Mouse (Mus musculus) right cerebral cortex, postnatal 4 days (tissue): Measurements from ENCODE around the gene Plk3.
"Not testable (repeated sequence)": the region's sequence is repeated elsewhere in the genome, so short reads cannot be mapped to it uniquely, and the experiment has no call there.

Source experiments
- DNase-seq: peaks from one replicate; pipeline ENCODE4 v3.0.0-alpha.2; 2022

The Plk3 gene

DNA sequence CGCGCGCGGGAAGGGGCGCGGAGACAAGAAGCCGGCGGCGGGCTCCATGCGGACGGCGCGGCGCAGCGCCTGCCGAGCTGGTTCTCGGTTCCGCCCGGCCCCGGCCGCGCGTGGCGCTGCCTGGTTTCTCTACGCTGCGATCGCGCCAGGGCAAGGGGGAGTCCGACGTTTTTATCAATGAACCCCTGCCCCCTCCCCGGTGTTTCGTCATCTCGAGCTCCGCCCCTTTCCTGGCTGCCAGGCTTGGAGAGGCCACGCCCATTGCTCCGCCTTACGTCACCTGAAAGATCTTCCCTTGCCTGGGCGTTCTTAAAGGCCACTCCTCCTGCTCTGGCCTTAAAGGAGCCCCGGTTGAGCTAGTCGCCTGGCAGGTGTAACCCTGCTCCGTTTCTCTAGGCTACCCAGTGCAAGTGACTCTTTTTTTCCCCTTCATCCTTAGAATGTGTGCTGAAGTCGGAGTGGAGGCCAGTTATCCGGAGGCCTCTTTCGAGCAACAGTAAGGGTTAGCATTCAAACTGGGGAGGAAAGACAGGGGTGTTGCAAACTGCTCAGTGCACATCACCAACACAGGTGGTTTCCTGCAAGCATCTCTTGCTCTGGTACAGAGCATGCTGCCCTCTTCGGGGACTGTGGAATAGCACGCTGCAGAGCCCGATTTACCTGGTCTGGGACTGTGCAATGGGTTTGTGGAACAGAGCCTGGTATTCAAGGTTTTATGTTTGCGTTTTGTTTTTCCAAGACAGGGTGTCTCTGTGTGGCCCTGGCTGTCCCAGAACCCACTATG, at the start of gene Plk3:
Gene Plk3, minus strand, starts transcription at position 147 of the 784 bp plus-strand sequence.
- DNase-seq: peak; percentile 94

DNA sequence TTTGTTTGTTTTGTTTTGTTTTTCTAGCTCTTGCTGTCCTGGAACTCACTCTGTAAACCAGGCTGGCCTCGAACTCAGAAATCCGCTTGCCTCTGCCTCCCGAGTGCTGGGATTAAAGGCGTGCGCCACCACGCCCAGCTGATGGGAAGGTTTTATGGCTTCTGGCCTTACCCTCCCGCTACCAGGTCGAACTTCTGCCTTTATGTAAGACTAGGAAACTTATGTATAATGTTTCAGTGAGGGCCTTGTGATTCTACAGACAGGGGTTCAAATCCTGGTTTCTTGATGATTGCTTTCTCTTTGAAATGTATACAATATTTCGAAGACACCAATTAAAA, 49.0 kb upstream of the Plk3 start:
- not testable (repeated sequence) for DNase-seq

DNA sequence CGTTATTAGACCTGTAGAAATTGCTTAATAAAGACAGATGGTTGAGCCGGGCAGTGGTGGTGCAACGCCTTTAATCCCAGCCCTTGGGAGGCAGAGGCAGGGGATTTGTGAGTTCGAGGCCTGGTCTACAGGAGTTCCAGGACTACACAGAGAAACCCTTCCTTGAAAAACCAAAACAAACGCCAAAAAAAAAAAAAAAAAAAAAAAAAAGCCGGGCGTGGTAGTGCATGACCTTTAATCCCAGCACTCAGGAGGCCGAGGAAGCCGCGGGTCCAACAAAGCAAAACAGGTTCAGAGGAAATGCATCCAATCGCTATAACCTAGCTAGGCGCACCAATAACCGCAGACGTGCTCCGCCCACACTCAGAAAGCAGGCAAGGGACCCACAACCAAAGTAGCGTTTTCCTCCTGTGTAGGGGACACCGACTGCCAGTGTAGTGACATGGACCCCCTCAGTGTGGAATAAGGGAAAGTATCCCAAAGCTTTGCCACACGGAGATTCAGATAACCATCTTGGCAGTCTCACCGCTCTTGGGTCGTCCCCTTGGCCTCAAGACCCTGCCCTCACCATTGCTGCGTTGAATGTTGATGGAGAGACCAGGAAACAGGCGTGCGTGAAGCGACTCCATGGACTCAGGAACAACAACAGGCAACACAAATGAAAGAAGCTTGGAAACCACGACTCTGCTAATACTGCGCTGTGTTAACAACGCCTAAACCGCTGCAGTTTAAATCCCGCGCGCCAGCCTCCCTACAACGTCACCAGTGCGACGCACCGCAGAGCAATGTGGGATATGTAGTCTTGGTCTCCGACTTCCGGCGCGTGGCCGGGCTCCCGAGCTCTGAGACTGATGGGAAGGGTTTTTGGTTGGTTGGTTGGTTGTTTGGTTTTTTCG, 48.3 kb upstream of the Plk3 start, which contains the start of gene Kif2c:
Gene Kif2c, minus strand, starts transcription at position 777 of the 896 bp plus-strand sequence.
- DNase-seq: peak; percentile 94

DNA sequence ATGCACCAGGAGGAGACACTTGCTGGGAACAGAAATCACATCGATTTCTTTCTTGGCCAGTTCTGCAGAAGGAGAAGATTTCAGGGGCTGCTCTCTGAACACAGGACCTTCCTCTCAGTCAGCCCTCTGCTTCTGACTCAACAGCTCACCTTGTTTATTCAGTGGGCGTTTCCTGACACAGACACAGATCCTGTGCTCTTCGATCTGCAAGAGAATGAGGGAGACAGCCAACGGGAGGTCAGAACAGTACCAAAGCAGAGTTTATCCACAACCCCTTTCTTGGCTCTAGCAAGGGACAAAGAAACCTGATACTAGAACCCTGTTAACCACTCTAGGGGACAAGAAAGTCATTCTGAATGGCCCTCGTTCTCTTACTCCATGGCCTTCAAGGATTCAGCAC, 36.2 kb upstream of the Plk3 start:
- DNase-seq: no peak

DNA sequence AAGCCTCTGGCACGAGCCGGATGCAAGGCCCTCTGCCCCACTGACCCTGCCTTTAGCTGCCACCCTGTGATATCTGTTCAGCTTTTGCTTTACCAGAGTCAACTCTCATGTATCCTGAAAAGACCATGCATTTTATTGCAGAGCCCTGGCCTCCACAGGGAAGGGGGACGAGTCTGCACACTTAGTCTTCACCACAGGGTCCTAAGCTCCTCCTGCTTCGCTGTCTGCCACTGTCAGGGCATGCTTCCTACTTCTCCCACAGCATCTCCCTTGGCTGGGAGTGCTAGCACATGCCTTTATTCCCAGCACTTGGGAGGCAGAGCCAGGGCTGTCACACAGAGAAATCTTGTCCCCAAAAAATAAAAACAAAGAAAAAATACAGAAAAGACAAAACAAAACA, 27.4 kb upstream of the Plk3 start:
- DNase-seq: no peak

DNA sequence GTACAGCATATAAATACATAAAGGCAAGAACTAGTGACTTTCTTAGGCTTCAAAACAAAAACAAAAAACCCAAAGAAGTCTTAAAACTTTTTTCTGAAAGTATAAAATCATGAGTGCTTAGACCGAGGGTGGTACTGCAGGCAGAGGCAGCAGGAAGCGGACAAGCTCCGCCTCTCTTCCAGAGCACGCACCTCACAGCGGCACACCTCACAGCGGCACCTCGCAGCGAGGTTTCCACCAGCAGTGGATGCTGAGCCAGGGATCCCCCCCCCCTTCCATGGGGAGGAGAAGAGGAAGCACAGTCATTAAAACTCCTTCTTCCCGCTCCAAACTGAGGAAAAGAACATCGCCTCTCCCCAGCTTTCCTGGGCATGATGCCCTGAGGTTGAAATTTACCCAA, 25.9 kb upstream of the Plk3 start:
- DNase-seq: no peak

DNA sequence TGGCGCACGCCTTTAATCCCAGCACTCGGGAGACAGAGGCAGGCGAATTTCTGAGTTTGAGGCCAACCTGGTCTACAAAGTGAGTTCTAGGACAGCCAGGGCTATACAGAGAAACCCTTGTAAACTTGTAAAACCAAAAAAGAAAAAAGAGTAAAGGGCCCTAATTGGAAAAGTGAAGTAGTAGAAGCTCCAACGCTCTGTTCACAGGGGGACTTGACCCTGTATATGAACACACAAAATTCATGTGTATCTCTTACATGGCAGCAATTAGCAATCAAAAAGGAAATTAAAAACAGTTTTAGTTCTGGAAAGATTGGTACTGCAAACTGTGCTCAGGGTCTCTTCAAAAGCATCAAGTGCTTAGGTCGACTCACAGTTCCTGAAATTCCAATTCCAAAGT, 22.6 kb upstream of the Plk3 start:
- DNase-seq: no peak

DNA sequence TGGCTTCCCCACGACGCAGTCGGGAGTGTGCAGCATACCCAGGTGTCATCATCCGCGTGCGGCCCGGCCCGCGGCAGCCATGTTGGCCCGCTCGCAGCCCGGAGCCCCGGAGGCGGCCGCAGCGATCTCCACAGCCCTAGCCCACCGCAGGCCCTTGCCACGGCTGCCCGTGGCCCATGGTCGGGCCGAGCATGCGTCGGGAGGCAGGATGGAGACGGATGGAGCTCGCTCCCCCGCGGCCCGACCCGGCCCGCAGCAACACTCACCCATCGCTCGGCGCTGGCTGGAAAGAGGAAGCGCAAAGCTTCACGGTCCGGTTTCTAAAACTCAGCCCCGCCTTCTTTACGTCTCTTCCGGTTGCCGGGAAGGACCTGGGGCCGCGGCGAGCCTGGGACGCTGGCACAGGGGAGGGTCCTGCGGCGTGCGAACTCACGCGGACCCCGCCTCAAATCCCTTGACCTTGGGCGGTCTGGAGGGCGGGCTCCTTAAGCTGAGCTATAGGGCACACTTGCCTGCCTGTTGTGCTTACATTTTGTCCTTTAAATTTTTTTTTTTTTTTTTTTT, 22.1 kb upstream of the Plk3 start, which contains the start of gene Rps8:
Gene Rps8, minus strand, starts transcription at position 452 of the 564 bp plus-strand sequence.
- DNase-seq: peak; percentile 77

DNA sequence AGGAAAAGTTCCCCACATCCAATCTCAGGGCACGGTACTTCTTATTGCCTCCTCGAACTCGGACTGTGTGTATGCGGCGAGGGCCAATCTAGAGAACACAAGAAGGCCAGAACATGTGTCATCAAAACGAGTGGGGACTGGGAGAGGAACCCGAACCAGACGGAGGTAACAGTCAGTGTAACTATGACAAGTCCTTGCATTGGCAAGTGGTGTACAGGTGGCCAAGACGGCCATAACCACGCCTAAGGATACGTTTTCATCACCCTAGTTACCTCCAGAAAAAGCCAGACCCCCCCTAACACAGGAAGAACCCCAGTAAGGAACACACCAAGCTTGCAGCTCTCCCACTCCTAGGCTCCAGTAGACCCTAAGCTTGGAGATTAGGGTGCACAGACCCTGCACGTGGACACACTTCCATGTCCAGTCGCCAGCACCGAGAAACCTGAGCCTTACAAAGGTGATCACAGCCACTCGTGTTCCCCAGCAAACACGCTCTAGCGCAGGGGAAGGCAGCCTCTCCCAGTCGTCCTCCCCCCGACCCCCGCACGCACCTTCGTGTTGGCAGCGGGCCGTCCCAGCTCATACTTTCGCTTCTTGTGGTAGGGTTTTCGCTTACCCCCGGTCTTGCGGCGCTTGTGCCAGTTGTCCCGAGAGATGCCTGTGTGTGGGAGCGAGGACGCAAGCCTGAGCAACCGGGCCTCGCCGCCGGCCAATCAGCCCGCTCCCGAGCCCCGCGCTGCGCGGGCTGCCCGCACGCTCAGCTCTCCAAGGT, 21.4 kb upstream of the Plk3 start:
- DNase-seq: peak; percentile 43

DNA sequence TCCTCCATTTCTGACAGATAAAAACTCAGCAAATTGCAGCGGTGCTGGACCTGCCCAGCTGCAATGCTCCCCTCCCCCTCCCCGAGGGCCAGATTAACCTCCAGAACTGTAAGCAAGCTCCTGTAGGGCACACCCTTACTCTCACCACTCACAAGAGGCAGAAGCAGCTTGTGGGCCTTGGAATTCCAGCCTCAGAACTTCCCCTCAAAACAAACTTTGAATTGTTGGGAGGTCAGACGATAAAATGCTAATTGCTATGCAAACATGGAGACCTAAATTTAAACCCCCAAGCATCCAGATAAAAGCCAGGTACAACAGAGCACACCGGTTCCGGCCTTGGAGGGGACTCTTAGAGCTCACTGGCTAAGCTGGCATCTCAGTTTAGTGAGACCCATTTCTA, 19.0 kb upstream of the Plk3 start:
- no peak for DNase-seq

DNA sequence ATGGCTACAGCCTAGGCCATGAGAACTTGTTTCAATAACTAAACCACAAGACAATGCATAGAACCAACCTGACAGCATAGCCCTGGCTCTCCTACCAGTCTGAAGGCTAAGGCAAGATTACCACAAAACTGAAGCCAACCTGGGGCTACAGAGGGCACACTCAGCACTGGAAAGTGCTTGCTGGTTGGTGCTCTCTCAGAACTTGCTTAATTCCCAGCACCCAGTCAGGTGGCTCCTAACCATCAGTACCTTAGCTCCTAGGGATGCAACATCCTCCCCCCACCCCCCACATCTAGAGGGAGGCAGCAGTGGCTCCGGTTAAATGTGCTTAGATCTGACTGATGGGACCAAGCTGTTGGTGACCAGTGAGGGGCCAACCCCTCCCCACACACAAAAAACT, 17.7 kb upstream of the Plk3 start:
- no peak for DNase-seq

DNA sequence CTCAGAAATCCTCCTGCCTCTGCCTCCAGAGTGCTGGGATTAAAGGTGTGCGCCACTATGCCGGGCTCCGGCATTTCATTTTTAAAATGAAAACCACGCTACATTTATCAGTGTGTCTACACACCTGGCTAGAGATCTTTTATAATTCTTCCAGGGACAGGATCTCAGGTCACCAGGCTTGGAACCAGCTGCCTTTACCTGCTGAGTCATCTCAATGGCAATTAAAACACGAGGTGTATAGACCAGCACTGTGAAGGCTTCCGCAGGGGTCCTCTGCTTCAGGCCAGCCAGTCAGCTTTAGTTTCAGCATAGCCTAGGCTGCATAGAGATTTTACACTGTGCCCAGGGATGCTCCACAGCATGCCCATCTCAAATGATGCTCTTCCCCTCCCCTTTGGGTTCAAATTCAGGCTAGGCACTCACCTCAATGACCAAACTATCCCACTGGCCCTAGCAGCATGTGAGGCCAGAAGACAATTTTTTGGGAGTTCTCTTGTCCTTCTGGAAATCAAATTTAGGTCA, 16.5 kb upstream of the Plk3 start:
- no peak for DNase-seq

DNA sequence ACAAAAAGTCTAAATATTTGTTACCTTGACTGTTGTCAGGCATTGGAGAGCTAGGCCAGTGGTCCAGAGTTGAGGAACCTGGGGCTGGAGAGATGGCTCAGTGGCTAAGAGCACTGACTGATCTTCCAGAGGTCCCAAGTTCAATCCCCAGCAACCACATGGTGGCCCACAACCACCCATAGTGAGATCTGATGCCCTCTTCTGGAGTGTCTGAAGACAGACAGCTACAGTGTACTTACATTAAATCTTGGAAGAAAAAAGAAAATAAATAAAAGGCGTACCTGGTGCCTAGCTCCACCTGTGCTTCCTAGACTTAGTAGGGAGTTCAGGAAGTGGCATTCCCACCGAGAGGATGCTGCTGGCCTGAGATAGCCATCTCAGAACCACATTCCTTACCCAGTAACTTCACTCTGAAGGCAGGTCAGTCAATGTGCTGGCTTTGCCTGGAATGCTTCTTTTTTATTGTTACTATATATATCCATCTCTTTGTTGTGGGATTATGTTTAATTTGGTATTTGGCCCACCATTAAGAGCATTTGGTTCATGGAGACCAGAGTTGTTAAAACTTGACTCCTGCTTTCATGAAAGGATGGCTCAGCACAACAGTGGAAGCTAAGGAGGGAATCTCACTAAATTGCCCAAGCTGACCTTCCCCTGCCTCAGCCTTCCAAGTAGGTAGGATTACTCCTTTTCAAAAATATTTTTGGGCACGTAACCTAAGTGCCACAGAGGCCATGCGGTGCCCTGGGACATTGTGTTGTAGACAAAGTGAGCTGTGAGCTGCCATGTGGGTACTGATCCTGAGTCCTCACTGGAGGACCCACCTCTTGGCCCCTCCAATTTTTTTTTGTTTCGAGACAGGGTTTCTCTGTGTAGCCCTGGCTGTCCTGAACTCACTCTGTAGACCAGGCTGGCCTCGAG, 15.8 kb upstream of the Plk3 start:
- DNase-seq: no peak

DNA sequence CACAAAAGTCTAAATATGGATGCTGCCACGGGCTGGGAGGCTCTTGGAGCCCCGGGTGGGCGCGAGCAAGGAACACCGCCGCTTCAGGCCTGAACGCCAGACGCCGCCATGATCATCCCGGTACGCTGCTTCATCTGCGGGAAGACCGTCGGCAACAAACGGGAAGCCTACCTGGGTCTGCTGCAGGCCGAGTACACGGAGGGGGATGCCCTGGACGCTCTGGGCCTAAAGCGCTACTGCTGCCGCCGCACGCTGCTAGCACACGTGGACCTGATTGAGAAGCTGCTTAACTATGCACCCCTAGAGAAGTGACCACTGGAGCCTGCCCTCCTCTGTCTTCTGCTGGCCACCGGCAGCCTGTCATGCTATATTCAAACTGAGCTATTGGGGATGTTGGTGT, 15.1 kb upstream of the Plk3 start:
- no peak for DNase-seq

DNA sequence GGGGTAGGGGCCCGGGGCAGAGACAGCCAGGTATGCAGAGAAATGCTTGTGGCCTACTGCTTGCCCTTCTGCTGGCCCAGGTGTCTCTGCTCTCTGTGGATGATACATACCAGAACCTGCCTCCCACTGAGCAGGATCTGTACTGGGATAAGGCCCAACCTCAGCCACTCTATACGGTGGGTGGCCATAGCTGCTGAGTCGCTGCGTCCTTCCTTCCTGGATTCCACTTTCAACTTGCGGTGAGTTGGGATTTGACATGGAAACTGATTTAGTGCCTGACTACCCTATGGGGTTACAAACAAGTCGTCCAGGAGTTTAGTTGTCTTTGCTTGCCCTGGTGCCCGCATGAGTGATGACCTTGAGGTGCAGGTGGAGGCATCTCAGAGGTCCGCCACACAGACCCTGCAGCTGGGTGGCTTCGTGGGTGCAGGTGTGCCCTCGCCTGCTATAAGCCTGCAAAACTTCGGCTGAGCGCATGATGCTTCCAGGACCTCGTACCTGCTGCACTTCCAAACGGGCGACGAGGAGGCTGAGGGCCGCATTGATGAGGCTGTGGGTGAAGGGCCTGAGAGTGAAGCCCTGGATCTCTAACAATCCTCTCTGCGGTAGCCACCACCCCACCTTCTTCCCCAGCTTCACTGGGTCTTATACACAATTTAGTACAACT, 14.4 kb upstream of the Plk3 start:
- no peak for DNase-seq

DNA sequence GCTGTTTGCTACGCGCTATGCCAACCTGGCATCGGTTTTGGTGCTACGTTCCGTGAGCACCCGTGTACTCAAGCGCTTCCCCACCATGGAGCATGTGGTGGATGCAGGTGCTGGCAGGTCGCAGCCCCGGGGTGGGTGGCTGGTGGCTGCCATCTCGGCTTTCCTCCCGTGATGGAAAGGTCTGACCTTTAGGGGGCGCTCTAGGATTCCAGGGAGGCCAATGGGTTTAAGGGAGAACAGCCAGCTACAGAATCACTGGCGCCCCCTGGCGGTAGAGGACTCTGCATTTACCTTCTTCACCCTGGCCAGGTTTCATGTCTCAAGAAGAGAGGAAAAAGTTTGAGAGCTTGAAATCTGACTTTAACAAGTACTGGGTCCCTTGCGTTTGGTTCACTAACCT, 12.4 kb upstream of the Plk3 start:
- peak; percentile 82 for DNase-seq

DNA sequence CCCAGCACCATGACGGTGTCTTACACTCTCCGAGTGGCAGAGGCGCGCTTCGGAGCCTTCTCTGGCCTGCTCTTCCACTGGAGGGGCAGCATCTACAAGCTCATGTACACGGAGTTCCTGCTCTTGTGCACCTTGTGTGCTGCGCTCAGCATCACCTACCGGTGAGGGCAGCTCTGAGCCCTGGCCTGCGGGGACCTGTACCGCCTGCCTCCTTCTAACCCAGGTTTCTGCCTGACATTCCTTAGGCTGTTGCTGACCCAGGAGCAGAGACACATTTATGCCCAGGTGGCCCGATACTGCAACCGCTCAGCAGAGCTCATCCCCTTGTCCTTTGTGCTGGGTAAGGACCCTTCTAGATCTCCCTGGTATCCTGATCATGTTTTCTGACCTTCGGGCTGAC, 11.5 kb upstream of the Plk3 start:
- no peak for DNase-seq

DNA sequence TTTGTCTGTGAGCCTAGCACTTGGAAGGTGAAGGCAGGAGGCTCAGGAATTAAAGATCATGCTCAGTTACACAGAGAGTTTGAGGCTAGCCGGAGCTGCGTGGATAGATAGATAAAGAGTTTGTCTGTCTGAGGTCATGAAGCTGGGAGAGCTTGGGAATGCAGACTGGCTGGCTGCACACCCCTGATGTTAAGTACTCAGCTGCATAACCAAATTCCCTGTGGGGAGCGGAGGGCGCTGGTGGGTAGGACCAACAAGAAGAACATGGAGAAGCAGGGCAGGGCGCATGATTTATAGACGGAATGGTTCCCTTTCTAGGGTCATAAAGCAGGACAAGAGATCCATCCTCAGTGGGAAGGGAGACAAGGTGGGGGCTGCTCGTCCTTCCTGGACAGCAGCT, 9.3 kb upstream of the Plk3 start:
- DNase-seq: no peak

DNA sequence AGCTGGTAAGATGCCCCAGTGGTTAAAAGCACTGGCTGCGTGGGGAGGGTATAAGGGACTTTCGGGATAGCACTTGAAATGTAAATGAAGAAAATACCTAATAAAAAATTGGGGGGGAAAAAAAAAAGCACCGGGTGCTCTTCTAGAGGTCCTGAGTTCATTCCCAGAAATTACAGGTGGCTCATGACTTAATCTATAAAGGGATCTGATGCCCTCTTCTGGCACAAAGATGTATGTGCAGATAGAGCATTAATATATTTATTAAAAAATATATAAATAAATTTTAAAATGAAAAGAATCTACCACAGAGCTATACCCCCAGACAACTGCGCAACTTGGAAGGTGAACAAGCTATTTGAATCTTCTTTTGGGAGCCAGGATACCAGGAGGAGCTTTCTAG, 6.8 kb upstream of the Plk3 start:
- DNase-seq: no peak

DNA sequence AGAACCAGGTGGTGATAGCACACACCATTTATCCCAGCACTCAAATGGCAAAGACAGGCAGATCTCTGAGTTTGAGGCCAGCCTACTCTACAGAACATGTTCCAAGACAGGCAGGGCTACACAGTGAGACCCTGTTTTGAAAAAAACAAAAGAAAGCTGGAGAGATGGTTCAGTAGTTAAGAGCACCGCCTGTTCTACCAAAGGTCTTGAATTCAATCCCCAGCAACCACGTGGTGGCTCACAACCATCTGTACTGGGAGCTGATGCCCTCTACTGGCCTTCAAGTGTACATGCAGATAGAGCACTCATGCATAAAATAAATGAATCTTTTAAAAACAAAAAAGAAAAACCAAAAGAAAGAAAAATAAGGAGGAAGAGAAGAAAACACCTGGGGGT, 5.5 kb upstream of the Plk3 start:
- DNase-seq: no peak
